Comparison of ENCODE assay signal across 10 mouse cellular contexts in the genomic region with DNA sequence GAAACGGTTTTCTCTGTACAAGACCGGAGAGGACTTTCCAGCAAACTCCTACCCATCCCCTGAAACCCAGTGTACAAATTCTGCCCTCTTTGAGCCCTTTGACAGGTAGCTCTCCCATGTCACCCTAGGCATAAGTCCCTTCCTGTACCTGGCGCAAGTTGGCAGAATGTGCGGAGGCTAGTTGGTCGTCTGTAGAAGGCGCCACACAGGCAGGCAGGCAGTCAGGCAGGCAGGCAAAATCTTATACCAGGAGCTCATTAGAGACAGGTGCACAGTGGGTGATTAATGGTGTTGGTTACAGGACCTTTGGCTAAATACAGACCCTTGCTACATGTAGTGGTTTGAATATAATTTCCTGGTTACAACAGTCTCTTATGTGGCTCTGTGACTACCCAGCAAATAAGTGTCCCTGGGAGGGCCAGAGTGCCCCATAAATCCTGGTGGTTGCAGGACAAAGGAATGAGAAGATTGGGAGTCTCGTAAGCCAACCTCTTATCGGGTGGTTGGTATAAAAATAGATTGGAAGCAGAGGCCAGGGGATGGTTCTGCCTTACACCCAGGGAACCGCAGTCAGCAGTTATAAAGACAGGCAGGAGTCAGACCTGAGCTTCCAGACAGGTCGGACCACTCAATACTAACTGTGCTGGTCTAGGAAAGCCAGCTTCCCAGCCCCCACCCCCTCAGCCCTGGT. TPM values are rescaled to one million over a fixed set of nuclear protein-coding genes. Genes with fewer than 3 reads are reported as not detected.
DNase-seq lines count a peak whose midpoint lies in the region; ATAC-seq lines count a peak whose summit lies in the region.
"Had no signal": no experiment of that assay in that cellular context is flagged by ENCODE, and none has a peak within 500 bp of the region (broad histone marks: within the 10 kb centered on the region; RNA-seq: fewer than 3 reads in every experiment).

No protein-coding gene starts in this region.

- H3K4me1 ChIP-seq in lung, embryonic 16.5 days (replicated peaks; ENCODE audit: control insufficient read depth, insufficient read depth, low read length) = peaks cover 13% of the 10 kb centered on the region
- H3K4me1 ChIP-seq in heart, embryonic 11.5 days (ENCODE audit: control insufficient read depth, insufficient read depth, low read length) = peaks cover 34% of the 10 kb centered on the region
- H3K4me1 ChIP-seq in limb, embryonic 11.5 days (ENCODE audit: control insufficient read depth, insufficient read depth, low read length) = peaks cover 8% of the 10 kb centered on the region
- peaks cover 12% of the 10 kb centered on the region; the same call in 1 of the 2 replicates for H3K4me1 ChIP-seq in stomach, embryonic 15.5 days

- no peaks in the 10 kb centered on the region for H3K36me3 ChIP-seq in lung, embryonic 16.5 days (ENCODE audit: control insufficient read depth, insufficient read depth, low read length)
- H3K36me3 ChIP-seq in heart, embryonic 11.5 days (ENCODE audit: control insufficient read depth, insufficient read depth, low read length) = no peaks in the 10 kb centered on the region
- no peaks in the 10 kb centered on the region for H3K36me3 ChIP-seq in limb, embryonic 11.5 days (ENCODE audit: control insufficient read depth, insufficient read depth, low read length)
- no peaks in the 10 kb centered on the region for H3K36me3 ChIP-seq in stomach, embryonic 15.5 days

- H3K4me3 ChIP-seq in lung, embryonic 16.5 days (ENCODE audit: low read length) = peak overlapping the region; percentile 71; the same call in 1 of the 2 replicates
- H3K4me3 ChIP-seq in heart, embryonic 11.5 days (ENCODE audit: low read depth, low read length) = peak overlapping the region; percentile 90
- H3K4me3 ChIP-seq in limb, embryonic 11.5 days (ENCODE audit: low read depth, low read length) = no peak overlapping the region
- peak overlapping the region; percentile 85; the same call in 1 of the 2 replicates for H3K4me3 ChIP-seq in stomach, embryonic 15.5 days (replicated peaks)

- no peak for DNase-seq in lung, postnatal 4 days
- DNase-seq in limb, embryonic 11.5 days (ENCODE audit: low spot score) = no peak
- DNase-seq in spleen, postnatal 14 days (ENCODE audit: low spot score in 2 of 2) = no peak
- no peak for DNase-seq in adrenal gland, adult 8-10 months

- WGBS in lung, embryonic 16.5 days = 60% methylated on average over 10 of the region's 10 CpGs
- WGBS in heart, embryonic 11.5 days (ENCODE audit: insufficient replicate concordance) = 46% methylated on average over 10 of the region's 10 CpGs
- 64% methylated on average over 10 of the region's 10 CpGs for WGBS in limb, embryonic 11.5 days
- WGBS in stomach, embryonic 15.5 days = 65% methylated on average over 10 of the region's 10 CpGs

- peak overlapping the region; percentile 99 for H3K4me2 ChIP-seq in lung, embryonic 16.5 days (ENCODE audit: low read depth, low read length)
- H3K4me2 ChIP-seq in heart, embryonic 11.5 days = peak overlapping the region; percentile 86
- H3K4me2 ChIP-seq in limb, embryonic 11.5 days (ENCODE audit: low read depth, severe bottlenecking) = peak overlapping the region; percentile 98
- H3K4me2 ChIP-seq in stomach, embryonic 15.5 days = peak overlapping the region; percentile 99

- no peak for ATAC-seq in lung, embryonic 16.5 days (ENCODE audit: low read depth)
- peak; percentile 37; the same call in 1 of the 2 replicates for ATAC-seq in heart, embryonic 11.5 days (replicated peaks; ENCODE audit: insufficient number of reproducible peaks, low FRiP score, low TSS enrichment)
- no peak for ATAC-seq in limb, embryonic 11.5 days (ENCODE audit: insufficient number of reproducible peaks, low FRiP score, low TSS enrichment, low read depth)
- no peak for ATAC-seq in stomach, embryonic 15.5 days (ENCODE audit: insufficient read depth, low FRiP score, low read depth)
- no peak for ATAC-seq in erythroblast, adult 5-6 weeks (replicated peaks; ENCODE audit: low FRiP score, poor library complexity, severe bottlenecking)

- no peaks in the 10 kb centered on the region for H3K9me3 ChIP-seq in lung, embryonic 16.5 days (ENCODE audit: control insufficient read depth, low read length)
- H3K9me3 ChIP-seq in heart, embryonic 11.5 days (replicated peaks; ENCODE audit: control insufficient read depth, low read length) = no peaks in the 10 kb centered on the region
- no peaks in the 10 kb centered on the region for H3K9me3 ChIP-seq in limb, embryonic 11.5 days (ENCODE audit: control insufficient read depth, low read length)
- no peaks in the 10 kb centered on the region for H3K9me3 ChIP-seq in stomach, embryonic 15.5 days

- no peaks in the 10 kb centered on the region for H3K27me3 ChIP-seq in lung, embryonic 16.5 days (ENCODE audit: control insufficient read depth, insufficient read depth, low read depth, low read length)
- H3K27me3 ChIP-seq in heart, embryonic 11.5 days (ENCODE audit: control insufficient read depth, insufficient read depth, low read length) = no peaks in the 10 kb centered on the region
- no peaks in the 10 kb centered on the region for H3K27me3 ChIP-seq in limb, embryonic 11.5 days (ENCODE audit: control insufficient read depth, insufficient read depth, low read length)
- no peaks in the 10 kb centered on the region for H3K27me3 ChIP-seq in stomach, embryonic 15.5 days (replicated peaks)

- H3K27ac ChIP-seq in lung, embryonic 16.5 days (ENCODE audit: low read length) = no peak overlapping the region
- H3K27ac ChIP-seq in heart, embryonic 11.5 days (ENCODE audit: low read depth, low read length) = peak overlapping the region; percentile 93
- no peak overlapping the region for H3K27ac ChIP-seq in limb, embryonic 11.5 days (replicated peaks; ENCODE audit: low read depth, low read length)
- no peak overlapping the region for H3K27ac ChIP-seq in stomach, embryonic 15.5 days

- H3K9ac ChIP-seq in lung, embryonic 16.5 days (ENCODE audit: low read length) = no peak overlapping the region
- peak overlapping the region; percentile 98 for H3K9ac ChIP-seq in heart, embryonic 11.5 days (ENCODE audit: low read depth, low read length)
- H3K9ac ChIP-seq in limb, embryonic 11.5 days (ENCODE audit: low read length) = no peak overlapping the region
- no peak overlapping the region for H3K9ac ChIP-seq in stomach, embryonic 15.5 days

RNA-seq across cellular contexts. Expression of a gene that starts 1.5 kb away (rescaled TPM):
- 70.5 and 78.6 TPM in 2 replicates for polyA plus RNA-seq in lung, embryonic 16.5 days (2015; fragmentation: Nextera tagmentation; extraction: Ambion mirVana)
- polyA plus RNA-seq in heart, embryonic 11.5 days (2014; fragmentation: Nextera tagmentation; extraction: Ambion mirVana) = 115 and 138 TPM in 2 replicates
- 26.0 and 26.2 TPM in 2 replicates for polyA plus RNA-seq in limb, embryonic 11.5 days (2014; fragmentation: Nextera tagmentation; extraction: Ambion mirVana)
- 64.9 and 65.4 TPM in 2 replicates for polyA plus RNA-seq in stomach, embryonic 15.5 days (2015; fragmentation: Nextera tagmentation; extraction: Ambion mirVana)
- total RNA-seq in erythroblast, adult 5-6 weeks (2015; ENCODE audit: low replicate concordance) = 16.9 and 26.1 TPM in 2 replicates
- 28.5 and 33.3 TPM in 2 replicates for total RNA-seq in erythroblast, adult 5-6 weeks (2017; ENCODE audit: low replicate concordance)
- 10 to 100 TPM; 50.3 to 77.4 (median 59.8) TPM for total RNA-seq in adrenal gland, adult 8-10 months (2022)

RNA-seq across cellular contexts. Expression of a gene that starts 30.6 kb away (rescaled TPM):
- 3.1 and 3.8 TPM in 2 replicates for polyA plus RNA-seq in lung, embryonic 16.5 days (2015; fragmentation: Nextera tagmentation; extraction: Ambion mirVana)
- polyA plus RNA-seq in heart, embryonic 11.5 days (2014; fragmentation: Nextera tagmentation; extraction: Ambion mirVana) = 0.63 TPM in 1 of 2 replicates, not detected in the other
- polyA plus RNA-seq in limb, embryonic 11.5 days (2014; fragmentation: Nextera tagmentation; extraction: Ambion mirVana) = 0.44 and 1.0 TPM in 2 replicates
- polyA plus RNA-seq in stomach, embryonic 15.5 days (2015; fragmentation: Nextera tagmentation; extraction: Ambion mirVana) = 9.5 and 14.2 TPM in 2 replicates
- not detected in 2 replicates for total RNA-seq in erythroblast, adult 5-6 weeks (2015; ENCODE audit: low replicate concordance)
- not detected in 2 replicates for total RNA-seq in erythroblast, adult 5-6 weeks (2017; ENCODE audit: low replicate concordance)
- total RNA-seq in adrenal gland, adult 8-10 months (2022) = not detected
- total RNA-seq: layer of hippocampus, adult 8-10 months had no signal

RNA-seq across cellular contexts. Expression of a gene that starts 47.1 kb away (rescaled TPM):
- polyA plus RNA-seq in lung, embryonic 16.5 days (2015; fragmentation: Nextera tagmentation; extraction: Ambion mirVana) = not detected in 2 replicates
- polyA plus RNA-seq in heart, embryonic 11.5 days (2014; fragmentation: Nextera tagmentation; extraction: Ambion mirVana) = not detected in 2 replicates
- polyA plus RNA-seq in limb, embryonic 11.5 days (2014; fragmentation: Nextera tagmentation; extraction: Ambion mirVana) = not detected in 2 replicates
- not detected in 2 replicates for polyA plus RNA-seq in stomach, embryonic 15.5 days (2015; fragmentation: Nextera tagmentation; extraction: Ambion mirVana)
- not detected in 2 replicates for total RNA-seq in erythroblast, adult 5-6 weeks (2015; ENCODE audit: low replicate concordance)
- total RNA-seq in erythroblast, adult 5-6 weeks (2017; ENCODE audit: low replicate concordance) = not detected in 2 replicates
- total RNA-seq in adrenal gland, adult 8-10 months (2022) = not detected
- total RNA-seq: layer of hippocampus, adult 8-10 months had no signal
- polyA plus RNA-seq: small intestine, adult 2 months had no signal
